Mouse (Mus musculus): ENCODE measurements around the gene Nfkbie. TPM values are rescaled to one million over a fixed set of nuclear protein-coding genes. Genes with fewer than 3 reads are reported as not detected.

The Nfkbie gene
- polyA plus RNA-seq, 1 experiment: 12.5 TPM

- whole genome bisulfite sequencing: 70% methylated on average over 4 of the region's 4 CpGs
- no peak overlapping the region for H3K4me3 ChIP-seq (replicated peaks; ENCODE audit: insufficient read depth, low read depth, low read length)
- TF ChIP-seq POLR2A (IDR thresholded peaks at IDR 0.05; ENCODE audit: borderline replicate concordance, insufficient read depth, low read length) (no peak), CTCF (IDR thresholded peaks at IDR 0.05; ENCODE audit: borderline replicate concordance, insufficient read depth, low read depth, low read length) (no peak)
Measured at GRCm38 (mm10) chr17:45569999-45570398, 14.5 kb downstream of the Nfkbie start.

GRCm38 (mm10) chr17:45572103-45573086, 16.9 kb downstream of the Nfkbie start:
- WGBS: 1% methylated on average over 51 of the region's 57 CpGs
- peak; percentile 78 to 79 for DNase-seq
- TF ChIP-seq CTCF (IDR thresholded peaks at IDR 0.05; ENCODE audit: borderline replicate concordance, insufficient read depth, low read depth, low read length) (no peak), POLR2A (IDR thresholded peaks at IDR 0.05; ENCODE audit: borderline replicate concordance, insufficient read depth, low read length) (no peak)
- Histone ChIP-seq H3K4me1 (ENCODE audit: control insufficient read depth, insufficient read depth, low read length) (peaks cover 12% of the 10 kb centered on the region), H3K27me3 (ENCODE audit: control insufficient read depth, insufficient read depth, low read length) (no peaks in the 10 kb centered on the region), H3K4me3 (replicated peaks; ENCODE audit: insufficient read depth, low read depth, low read length) (peak overlapping the region; percentile 86), H3K27ac (ENCODE audit: insufficient read depth, low read length) (peak overlapping the region; percentile 98)

More at GRCm38 (mm10) chr17:45569999-45570398, 14.5 kb downstream of the Nfkbie start:
- no peak overlapping the region for H3K27ac ChIP-seq (ENCODE audit: insufficient read depth, low read length)
- no peak for DNase-seq
- peaks cover 12% of the 10 kb centered on the region for H3K4me1 ChIP-seq (ENCODE audit: control insufficient read depth, insufficient read depth, low read length)
- H3K27me3 ChIP-seq (ENCODE audit: control insufficient read depth, insufficient read depth, low read length): no peaks in the 10 kb centered on the region

GRCm38 (mm10) chr17:45573087-45573779, 17.7 kb downstream of the Nfkbie start, which contains the start of gene Hsp90ab1:
Gene Hsp90ab1, minus strand, starts transcription at chr17:45573271.
- Histone ChIP-seq H3K4me3 (replicated peaks; ENCODE audit: insufficient read depth, low read depth, low read length) (peak within 1 kb of the TSS; percentile 86), H3K27ac (ENCODE audit: insufficient read depth, low read length) (peak within 1 kb of the TSS; percentile 98), H3K4me1 (ENCODE audit: control insufficient read depth, insufficient read depth, low read length) (peaks cover 12% of the 10 kb centered on the region), H3K27me3 (ENCODE audit: control insufficient read depth, insufficient read depth, low read length) (no peaks in the 10 kb centered on the region)
- under 1% methylated on average over 38 of the region's 41 CpGs for WGBS
- peak; percentile 98 to 99 for DNase-seq
- TF ChIP-seq POLR2A (IDR thresholded peaks at IDR 0.05; ENCODE audit: borderline replicate concordance, insufficient read depth, low read length): peak; percentile 95
- TF ChIP-seq CTCF (IDR thresholded peaks at IDR 0.05; ENCODE audit: borderline replicate concordance, insufficient read depth, low read depth, low read length): no peak

GRCm38 (mm10) chr17:45573780-45574123, 18.2 kb downstream of the Nfkbie start:
- 0% methylated on average over 18 of the region's 18 CpGs for WGBS
- peak; percentile 97 for DNase-seq
- H3K27ac ChIP-seq (ENCODE audit: insufficient read depth, low read length): peak overlapping the region; percentile 98
- H3K4me1 ChIP-seq (ENCODE audit: control insufficient read depth, insufficient read depth, low read length): peaks cover 9% of the 10 kb centered on the region
- peak overlapping the region; percentile 86 for H3K4me3 ChIP-seq (replicated peaks; ENCODE audit: insufficient read depth, low read depth, low read length)
- TF ChIP-seq POLR2A (IDR thresholded peaks at IDR 0.05; ENCODE audit: borderline replicate concordance, insufficient read depth, low read length) (no peak), CTCF (IDR thresholded peaks at IDR 0.05; ENCODE audit: borderline replicate concordance, insufficient read depth, low read depth, low read length) (no peak)
- no peaks in the 10 kb centered on the region for H3K27me3 ChIP-seq (ENCODE audit: control insufficient read depth, insufficient read depth, low read length)

- Histone ChIP-seq H3K4me3 (replicated peaks; ENCODE audit: insufficient read depth, low read depth, low read length) (peak overlapping the region; percentile 86), H3K27ac (ENCODE audit: insufficient read depth, low read length) (peak overlapping the region; percentile 98), H3K4me1 (ENCODE audit: control insufficient read depth, insufficient read depth, low read length) (peaks cover 9% of the 10 kb centered on the region), H3K27me3 (ENCODE audit: control insufficient read depth, insufficient read depth, low read length) (no peaks in the 10 kb centered on the region)
- TF ChIP-seq POLR2A (IDR thresholded peaks at IDR 0.05; ENCODE audit: borderline replicate concordance, insufficient read depth, low read length): peak; percentile 54; the same call in 1 of the 2 replicates
- TF ChIP-seq CTCF (IDR thresholded peaks at IDR 0.05; ENCODE audit: borderline replicate concordance, insufficient read depth, low read depth, low read length): no peak
- WGBS: 1% methylated on average over 17 of the region's 17 CpGs
- DNase-seq: peak; percentile 88 to 89
Measured at GRCm38 (mm10) chr17:45574129-45574761, 18.7 kb downstream of the Nfkbie start.

GRCm38 (mm10) chr17:45575123-45575897, 19.8 kb downstream of the Nfkbie start:
- Histone ChIP-seq H3K27ac (ENCODE audit: insufficient read depth, low read length) (peak overlapping the region; percentile 98), H3K4me1 (ENCODE audit: control insufficient read depth, insufficient read depth, low read length) (peaks cover 9% of the 10 kb centered on the region), H3K4me3 (replicated peaks; ENCODE audit: insufficient read depth, low read depth, low read length) (no peak overlapping the region), H3K27me3 (ENCODE audit: control insufficient read depth, insufficient read depth, low read length) (no peaks in the 10 kb centered on the region)
- TF ChIP-seq POLR2A (IDR thresholded peaks at IDR 0.05; ENCODE audit: borderline replicate concordance, insufficient read depth, low read length): no peak
- no peak for TF ChIP-seq CTCF (IDR thresholded peaks at IDR 0.05; ENCODE audit: borderline replicate concordance, insufficient read depth, low read depth, low read length)
- no peak for DNase-seq
- 78% methylated on average over 8 of the region's 8 CpGs for WGBS

GRCm38 (mm10) chr17:45578242-45578641, 22.7 kb downstream of the Nfkbie start:
- H3K4me3 ChIP-seq (replicated peaks; ENCODE audit: insufficient read depth, low read depth, low read length): no peak overlapping the region
- H3K27me3 ChIP-seq (ENCODE audit: control insufficient read depth, insufficient read depth, low read length): no peaks in the 10 kb centered on the region
- WGBS: 52% methylated on average over 5 of the region's 5 CpGs
- no peak for DNase-seq
- H3K4me1 ChIP-seq (ENCODE audit: control insufficient read depth, insufficient read depth, low read length): peaks cover 11% of the 10 kb centered on the region
- TF ChIP-seq POLR2A (IDR thresholded peaks at IDR 0.05; ENCODE audit: borderline replicate concordance, insufficient read depth, low read length) (no peak), CTCF (IDR thresholded peaks at IDR 0.05; ENCODE audit: borderline replicate concordance, insufficient read depth, low read depth, low read length) (no peak)
- no peak overlapping the region for H3K27ac ChIP-seq (ENCODE audit: insufficient read depth, low read length)
